Mouse (Mus musculus) kidney, adult 2 months (tissue): ENCODE measurements around the gene 4930548H24Rik.

Experiments used
- CTCF ChIP-seq: fragments of 200-500 bp; conservative IDR thresholded peaks from 2 replicates; pipeline ENCODE4 v1.5.1; 2011; ENCODE audit warnings: low read depth, mild to moderate bottlenecking, control low read depth, low read length, moderate library complexity, mixed read lengths; ENCODE audit not compliant: insufficient read depth, insufficient read length
- POLR2A ChIP-seq: fragments of 200-500 bp; IDR thresholded peaks from one replicate; pipeline ENCODE4 v1.6.1; 2011; ENCODE audit warnings: low read depth, low read length, control low read depth

- TF ChIP-seq POLR2A: no peak
- TF ChIP-seq CTCF: no peak
These were observed at the start of gene 4930548H24Rik for GRCm38 (mm10) chr5:31485440-31485839.
